Mouse (Mus musculus): Measurements from ENCODE around the gene Smad6.

DNA sequence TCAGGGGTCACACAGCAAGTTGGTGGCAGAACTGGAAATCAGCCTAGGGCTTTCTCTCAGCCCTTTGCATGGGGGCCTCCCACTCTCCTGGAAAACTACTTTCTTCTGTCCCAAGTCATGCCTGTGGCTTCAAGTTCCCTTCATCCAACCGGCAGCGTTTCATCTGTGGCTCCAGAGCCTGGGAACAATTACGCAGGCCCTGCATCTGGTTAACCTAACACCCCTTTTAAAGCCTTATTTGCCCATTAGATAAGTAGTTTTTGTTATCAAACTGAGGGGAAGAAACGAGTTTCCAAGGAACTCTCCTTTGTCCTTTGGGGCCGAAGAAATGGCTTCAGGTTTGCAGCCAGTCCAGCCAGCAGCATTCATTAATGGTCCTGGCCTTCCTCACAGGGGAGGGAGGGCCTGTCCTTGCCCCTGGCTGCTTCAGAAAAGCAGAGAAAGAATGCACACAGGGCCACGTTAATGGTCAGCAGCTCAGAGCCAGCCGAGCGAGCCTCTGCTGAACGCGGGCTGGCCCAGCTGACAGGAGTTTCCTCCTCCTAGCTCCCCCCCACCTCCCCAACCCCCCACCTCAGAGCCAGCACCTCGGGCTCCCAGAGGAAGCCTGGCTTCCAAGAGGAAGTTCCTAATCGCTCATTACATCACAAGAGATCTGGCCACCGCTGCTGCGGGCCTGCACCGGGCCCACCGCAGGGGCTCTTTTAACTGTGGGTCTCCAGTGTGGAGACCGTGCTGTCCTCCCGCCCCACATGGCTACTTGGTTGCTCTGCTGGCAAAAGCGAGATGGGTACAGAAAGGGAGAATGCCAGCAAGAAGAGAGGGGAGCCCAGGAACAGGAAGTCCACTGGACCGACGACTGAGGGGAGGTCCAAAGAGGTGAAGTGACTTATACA is 61.7 kb downstream of the Smad6 start:
- TF ChIP-seq POLR2A (IDR thresholded peaks at IDR 0.05; ENCODE audit: control insufficient read depth, extremely low read depth, insufficient read depth, low read length, poor library complexity): no peak
- no peak for TF ChIP-seq CTCF (IDR thresholded peaks at IDR 0.05; ENCODE audit: borderline replicate concordance, control insufficient read depth, extremely low read depth, insufficient read depth, low read length, poor library complexity)
